Mouse (Mus musculus) adrenal gland, postnatal 25 days (tissue): ENCODE results near the gene Lhfp. TPM values are rescaled to one million over a fixed set of nuclear protein-coding genes. Genes with fewer than 3 reads are reported as not detected.

Experiments
- DNase-seq: peaks from one replicate; pipeline ENCODE4 v3.0.0; 2021; ENCODE audit warnings: mixed read lengths
- long read RNA-seq: library from polyadenylated mRNA; stranded (forward); transcript quantifications from one replicate; pipeline ENCODE4 v2.0.0, GENCODE M21; 2021
- total RNA-seq: library from RNA; stranded (reverse); gene quantifications from 2 replicates; pipeline ENCODE4 v1.2.3, GENCODE M21; 2021

The Lhfp gene
- 19.1 and 20.4 TPM in 2 replicates for total RNA-seq
- long read RNA-seq, transcript Lhfp-201 (4 exons, 2,108 nt): major isoform, 58 of 60 reads
- long read RNA-seq, partial matches to known transcripts: 1 of 60 reads
- long read RNA-seq, other reads (novel, unspliced or antisense): 0 of 60 reads

GRCm38 (mm10) chr3:53041411-53042239 is at the start of gene Lhfp:
Gene Lhfp (plus strand): TSS chr3:53041528.
- DNase-seq: peak; percentile 71

- no peak for DNase-seq
Measured at GRCm38 (mm10) chr3:52993296-52993695, 48.0 kb upstream of the Lhfp start.

GRCm38 (mm10) chr3:52994666-52995065 is 46.7 kb upstream of the Lhfp start:
- no peak for DNase-seq

GRCm38 (mm10) chr3:52996635-52997034 is 44.7 kb upstream of the Lhfp start:
- DNase-seq: no peak

GRCm38 (mm10) chr3:52997381-52997780 is 43.9 kb upstream of the Lhfp start:
- no peak for DNase-seq

- DNase-seq: no peak
Measured at GRCm38 (mm10) chr3:52999016-52999744, 42.1 kb upstream of the Lhfp start.

- peak; percentile 13 for DNase-seq
Measured at GRCm38 (mm10) chr3:52999996-53000395, 41.3 kb upstream of the Lhfp start.

GRCm38 (mm10) chr3:53002076-53002475 is 39.3 kb upstream of the Lhfp start:
- no peak for DNase-seq

GRCm38 (mm10) chr3:53004406-53005114 is 36.8 kb upstream of the Lhfp start:
- no peak for DNase-seq

- DNase-seq: no peak
Measured at GRCm38 (mm10) chr3:53007411-53007810, 33.9 kb upstream of the Lhfp start.

- peak; percentile 82 for DNase-seq
Measured at GRCm38 (mm10) chr3:53016436-53017340, 24.6 kb upstream of the Lhfp start, which contains the start of gene Cog6. Gene Cog6 (minus strand): TSS chr3:53017237.

GRCm38 (mm10) chr3:53027333-53027732 is 14.0 kb upstream of the Lhfp start:
- DNase-seq: no peak

GRCm38 (mm10) chr3:53029046-53029445 is 12.3 kb upstream of the Lhfp start:
- DNase-seq: peak; percentile 81

GRCm38 (mm10) chr3:53031586-53031985 is 9.7 kb upstream of the Lhfp start:
- DNase-seq: no peak

GRCm38 (mm10) chr3:53032432-53032831 is 8.9 kb upstream of the Lhfp start:
- DNase-seq: no peak

GRCm38 (mm10) chr3:53033448-53033847 is 7.9 kb upstream of the Lhfp start:
- no peak for DNase-seq

- DNase-seq: no peak
Measured at GRCm38 (mm10) chr3:53036076-53036475, 5.3 kb upstream of the Lhfp start.

GRCm38 (mm10) chr3:53036941-53037340 is 4.4 kb upstream of the Lhfp start:
- DNase-seq: no peak

- no peak for DNase-seq
Measured at GRCm38 (mm10) chr3:53038913-53039312, 2.4 kb upstream of the Lhfp start.

GRCm38 (mm10) chr3:53039746-53040145 is 1.6 kb upstream of the Lhfp start:
- no peak for DNase-seq
